Mouse (Mus musculus) liver, embryonic 14.5 days (tissue): ENCODE data around the gene Gm20458. TPM values are rescaled to one million over a fixed set of nuclear protein-coding genes. Genes with fewer than 3 reads are reported as not detected.
A peak's percentile ranks its signal among the peaks of the same experiment; 100 is the strongest.

Experiments
- ATAC-seq: fragments of 200-750 bp; cut with Nextera tagmentation; 2 replicates; pipeline ENCODE4 v1.8.0; 2017; ENCODE audit warnings: moderate number of reproducible peaks, mild to moderate bottlenecking, moderate library complexity; ENCODE audit not compliant: insufficient read depth
- DNase-seq, 3 experiments: peaks; one replicate each; pipeline ENCODE4 v3.0.0-alpha.2; 2012 to 2013; ENCODE audit warnings: low read depth in 3 of 3, low spot score in 3 of 3
- H3K27ac ChIP-seq: fragments of 300-500 bp; sonication (generic); 2 replicates; pipeline ENCODE4 v1.5.1; 2014; ENCODE audit warnings: moderate library complexity, mild to moderate bottlenecking, control low read depth, inconsistent platforms
- H3K27me3 ChIP-seq: fragments of 300-500 bp; sonication (generic); 2 replicates; pipeline ENCODE4 v1.6.1; 2014; ENCODE audit warnings: mild to moderate bottlenecking, low read length, moderate library complexity; ENCODE audit not compliant: control insufficient read depth, insufficient read depth
- H3K36me3 ChIP-seq: fragments of 300-500 bp; sonication (generic); replicated peaks from 2 replicates; pipeline ENCODE4 v1.6.1; 2014; ENCODE audit warnings: low read depth; ENCODE audit not compliant: control insufficient read depth, insufficient read depth
- H3K4me1 ChIP-seq, 2 experiments: fragments of 200-500 bp in 1 of 2; fragments of 300-500 bp in 1 of 2; sonication (generic) in 1 of 2; replicated peaks; 2 replicates each; pipeline ENCODE4 v1.6.1; 2012 to 2014; ENCODE audit warnings: antibody characterized with exemption in 1 of 2, inconsistent platforms in 1 of 2, low read length in 1 of 2; ENCODE audit not compliant: control insufficient read depth in 2 of 2, insufficient read depth in 2 of 2
- H3K4me2 ChIP-seq: fragments of 300-500 bp; sonication (generic); 2 replicates; pipeline ENCODE4 v1.6.1; 2014; ENCODE audit warnings: low read depth, mild to moderate bottlenecking, control low read depth, moderate library complexity
- H3K4me3 ChIP-seq, 2 experiments: fragments of 200-500 bp in 1 of 2; fragments of 300-500 bp in 1 of 2; sonication (generic) in 1 of 2; 2 replicates each; pipeline ENCODE4 v1.5.1; 2012 to 2014; ENCODE audit warnings: low read depth in 2 of 2, low read length in 2 of 2, mild to moderate bottlenecking in 2 of 2, control low read depth in 1 of 2, inconsistent platforms in 1 of 2, moderate library complexity in 1 of 2; ENCODE audit not compliant: insufficient read depth in 1 of 2
- H3K9ac ChIP-seq: fragments of 300-500 bp; sonication (generic); replicated peaks from 2 replicates; pipeline ENCODE4 v1.6.1; 2014; ENCODE audit warnings: mild to moderate bottlenecking, control low read depth, moderate library complexity
- H3K9me3 ChIP-seq: fragments of 300-500 bp; sonication (generic); 2 replicates; pipeline ENCODE4 v1.6.1; 2016; ENCODE audit warnings: low read length, mixed read lengths; ENCODE audit not compliant: control insufficient read depth
- CTCF ChIP-seq: IDR thresholded peaks from 2 replicates; pipeline ENCODE4 v1.5.1; 2016; ENCODE audit warnings: antibody characterized with exemption, low read depth, control low read depth
- EP300 ChIP-seq: IDR thresholded peaks from 2 replicates; pipeline ENCODE4 v1.6.1; 2016; ENCODE audit warnings: antibody characterized with exemption, low read depth
- WGBS: fragments of 180-500 bp; shearing (Covaris S2); extraction: QIAGEN DNeasy Blood & Tissue Kit; methylation state at CpG from one replicate; pipeline ENCODE4 v1.1.7; 2014; ENCODE audit not compliant: insufficient replicate concordance; 5-methylcytosine and 5-hydroxymethylcytosine counted together
- polyA plus RNA-seq, 2 experiments: library from polyadenylated mRNA; depleted of rRNA in 1 of 2; stranded (reverse) in 1 of 2; unstranded in 1 of 2; fragments of >200 nt; fragmentation: Nextera tagmentation in 1 of 2; extraction: Ambion mirVana in 1 of 2; gene quantifications; 2 replicates each; pipeline versions ENCODE4 v1.2.1 to v1.2.3; 2012 to 2014

Gm20458 gene
- polyA plus RNA-seq, 2 experiments, result 0.13 to 1.9 TPM

DNA sequence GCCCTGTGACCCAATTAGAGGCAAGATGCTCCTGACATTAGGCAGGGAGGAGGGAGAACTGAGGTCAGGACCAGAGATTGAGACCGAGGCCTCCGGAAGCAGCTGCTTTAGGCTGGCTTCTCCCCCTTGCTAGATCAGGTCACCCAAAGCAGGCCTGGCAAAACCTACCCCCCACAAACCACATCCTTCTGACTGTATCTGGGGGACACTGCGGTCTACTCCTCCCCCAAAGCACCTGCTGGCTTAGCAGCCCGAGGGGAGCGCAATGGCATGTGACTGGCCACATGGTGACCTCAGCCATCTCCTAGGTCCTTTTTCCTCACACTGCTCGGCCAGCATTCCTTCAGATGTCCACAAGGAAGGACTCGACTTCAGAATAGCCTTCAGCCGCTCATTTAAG is 19.6 kb upstream of the Gm20458 start:
- Histone ChIP-seq H3K27ac (no peak overlapping the region), H3K36me3 (no peaks in the 10 kb centered on the region), H3K9ac (no peak overlapping the region), H3K4me1 (peaks cover 0 to 5% of the 10 kb centered on the region in 2 experiments; a peak in 1 of 4 replicates), H3K27me3 (peaks cover 31% of the 10 kb centered on the region), H3K4me2 (peak overlapping the region; percentile 47), H3K4me3 (peak overlapping the region; percentile 53 to 56), H3K9me3 (no peaks in the 10 kb centered on the region)
- TF ChIP-seq CTCF, result no peak
- TF ChIP-seq EP300, result no peak
- WGBS, result 18% methylated on average over 8 of the region's 8 CpGs
- no peak for DNase-seq
- ATAC-seq, result no peak

DNA sequence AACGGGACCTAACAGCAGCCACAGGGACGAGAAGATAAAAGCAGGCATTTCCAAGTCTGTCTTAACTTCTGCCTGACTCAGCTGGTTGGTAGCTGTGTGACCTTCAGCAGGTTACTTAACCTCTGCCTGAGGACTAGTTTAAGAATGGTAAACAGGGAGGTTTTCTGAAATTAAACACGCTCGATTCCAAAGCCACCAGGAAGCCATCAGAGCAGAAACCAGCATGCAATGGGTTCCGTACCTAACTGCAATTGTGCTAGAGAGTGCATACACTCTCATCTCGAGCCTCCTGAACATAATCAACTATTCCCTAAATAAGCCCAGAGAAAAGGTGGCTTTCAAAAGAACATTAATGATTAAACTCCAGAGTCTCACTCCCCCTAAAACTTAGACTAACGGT is 19.0 kb upstream of the Gm20458 start:
- ATAC-seq (no peak), DNase-seq (no peak)
- 24% methylated on average over 7 of the region's 7 CpGs for WGBS
- Histone ChIP-seq H3K27me3 (peaks cover 31% of the 10 kb centered on the region), H3K9me3 (no peaks in the 10 kb centered on the region), H3K27ac (no peak overlapping the region), H3K4me3 (peak overlapping the region; percentile 53 to 56), H3K4me1 (peaks cover 0 to 4% of the 10 kb centered on the region in 2 experiments; a peak in 1 of 4 replicates), H3K4me2 (peak overlapping the region; percentile 47), H3K36me3 (no peaks in the 10 kb centered on the region), H3K9ac (no peak overlapping the region)
- TF ChIP-seq EP300 (no peak), CTCF (no peak)

DNA sequence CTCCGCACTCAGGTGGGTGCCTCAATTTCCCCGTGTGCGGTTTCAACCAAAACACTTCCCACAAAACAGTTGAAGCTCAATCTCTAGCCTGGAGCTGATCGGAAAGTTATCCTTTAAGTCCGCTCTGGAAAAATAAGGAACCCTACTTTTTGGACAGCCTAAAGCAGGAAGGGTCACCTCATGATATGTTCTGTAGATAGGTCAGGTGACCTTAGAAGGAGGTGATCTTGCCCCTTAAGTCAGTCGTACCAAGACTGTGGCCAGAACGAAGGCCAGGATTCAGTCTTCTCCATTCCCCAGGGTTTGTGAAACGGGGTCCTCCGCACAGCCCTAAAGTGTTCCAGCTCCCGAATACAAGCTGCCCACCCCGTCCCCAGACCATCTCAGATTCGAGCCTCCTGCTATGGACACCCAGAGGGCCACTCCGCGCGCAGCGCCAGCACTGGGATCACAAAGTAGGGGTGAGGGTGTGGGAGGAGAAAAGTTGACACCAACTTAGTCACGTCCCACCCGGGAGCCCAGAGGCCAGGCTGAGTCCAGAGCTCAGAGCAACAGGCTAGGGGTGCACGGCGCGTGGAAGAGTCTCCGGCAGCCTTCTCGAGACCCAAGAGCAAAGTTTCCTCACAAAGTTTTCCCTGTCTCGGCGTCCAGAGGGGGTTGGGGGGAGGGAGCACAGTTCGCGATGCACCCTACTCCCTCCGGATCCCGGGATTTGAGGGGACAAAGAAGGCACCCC is 18.3 kb upstream of the Gm20458 start:
- H3K9me3 ChIP-seq, result no peaks in the 10 kb centered on the region
- H3K4me2 ChIP-seq, result peak overlapping the region; percentile 47
- DNase-seq, result no peak
- H3K27me3 ChIP-seq, result peaks cover 31% of the 10 kb centered on the region
- peak overlapping the region; percentile 36 for H3K9ac ChIP-seq
- peak; percentile 24; the same call in 1 of the 2 replicates for ATAC-seq
- H3K4me1 ChIP-seq, result peaks cover 0 to 4% of the 10 kb centered on the region in 2 experiments; a peak in 1 of 4 replicates
- no peak overlapping the region for H3K27ac ChIP-seq
- WGBS, result 3% methylated on average over 29 of the region's 29 CpGs
- no peaks in the 10 kb centered on the region for H3K36me3 ChIP-seq
- TF ChIP-seq CTCF, result no peak
- TF ChIP-seq EP300, result no peak
- H3K4me3 ChIP-seq, result peak overlapping the region; percentile 53 to 56

DNA sequence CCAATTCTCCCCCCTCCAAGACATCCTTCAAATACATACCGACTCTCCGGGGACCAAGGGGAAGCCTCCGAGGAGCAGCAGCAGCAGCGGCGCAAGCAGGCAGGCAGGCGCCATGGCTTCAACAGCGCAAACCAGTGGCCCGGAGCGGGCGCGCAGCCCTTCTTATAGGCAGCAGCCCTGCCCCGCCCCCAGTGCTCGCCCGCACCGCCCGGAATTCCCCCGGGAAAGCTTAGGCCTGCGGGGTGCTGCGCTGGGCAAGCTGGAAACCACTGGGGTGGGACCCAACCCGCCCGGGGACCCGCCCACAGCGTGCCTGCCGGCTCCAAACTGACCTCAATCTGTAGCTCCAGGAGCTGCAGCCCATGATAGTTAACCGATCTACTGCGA is 17.7 kb upstream of the Gm20458 start:
- whole genome bisulfite sequencing, result 1% methylated on average over 23 of the region's 26 CpGs
- peak overlapping the region; percentile 53 to 56 for H3K4me3 ChIP-seq
- no peak for DNase-seq
- no peaks in the 10 kb centered on the region for H3K36me3 ChIP-seq
- H3K4me2 ChIP-seq, result peak overlapping the region; percentile 47
- peaks cover 0 to 4% of the 10 kb centered on the region in 2 experiments; a peak in 1 of 4 replicates for H3K4me1 ChIP-seq
- peaks cover 31% of the 10 kb centered on the region for H3K27me3 ChIP-seq
- TF ChIP-seq EP300 (no peak), CTCF (no peak)
- H3K9me3 ChIP-seq, result no peaks in the 10 kb centered on the region
- no peak overlapping the region; the same call in 1 of the 2 replicates for H3K9ac ChIP-seq
- ATAC-seq, result peak; percentile 75
- no peak overlapping the region for H3K27ac ChIP-seq

DNA sequence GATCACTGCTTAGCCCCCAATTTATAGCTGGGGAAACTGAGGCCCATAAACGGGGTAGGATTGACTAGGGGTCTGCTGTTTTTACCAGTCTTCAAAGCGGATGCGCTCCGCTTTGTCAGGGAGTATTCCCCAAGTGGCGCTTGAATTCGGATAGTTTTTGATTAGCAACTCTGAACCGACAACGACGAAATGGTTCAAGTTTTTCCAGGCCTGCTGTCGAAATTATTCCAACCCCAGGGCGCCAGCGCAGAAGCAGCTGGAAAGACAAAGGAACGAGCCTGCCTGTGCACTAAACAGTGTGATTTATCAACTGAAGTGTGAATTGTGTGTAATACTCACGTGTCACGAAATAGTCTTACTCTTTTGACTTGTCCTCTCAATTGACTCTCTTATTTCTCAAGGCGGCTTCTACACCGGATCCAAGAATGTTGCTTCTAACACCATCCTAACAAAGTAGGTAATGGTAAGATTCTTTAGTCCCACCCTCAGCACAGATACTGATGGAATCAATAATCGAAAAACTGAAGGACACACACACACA is 17.2 kb upstream of the Gm20458 start, which contains the start of gene Sdc4:
TSS of gene Sdc4 (minus strand) at position 428 of the 541 bp plus-strand sequence.
- ATAC-seq (no peak), DNase-seq (no peak)
- Histone ChIP-seq H3K36me3 (no peaks in the 10 kb centered on the region), H3K9ac (peak within 1 kb of the TSS; percentile 36), H3K27ac (no peak within 1 kb of the TSS), H3K4me1 (peaks cover 0 to 4% of the 10 kb centered on the region in 2 experiments; a peak in 1 of 4 replicates), H3K9me3 (no peaks in the 10 kb centered on the region), H3K4me2 (peak within 1 kb of the TSS; percentile 47), H3K4me3 (peak within 1 kb of the TSS; percentile 53 to 56), H3K27me3 (peaks cover 31% of the 10 kb centered on the region)
- TF ChIP-seq EP300 (no peak), CTCF (no peak)
- 9% methylated on average over 18 of the region's 18 CpGs for WGBS
